Mouse (Mus musculus): Measurements from ENCODE around the gene Csf3.

Csf3 gene

DNA sequence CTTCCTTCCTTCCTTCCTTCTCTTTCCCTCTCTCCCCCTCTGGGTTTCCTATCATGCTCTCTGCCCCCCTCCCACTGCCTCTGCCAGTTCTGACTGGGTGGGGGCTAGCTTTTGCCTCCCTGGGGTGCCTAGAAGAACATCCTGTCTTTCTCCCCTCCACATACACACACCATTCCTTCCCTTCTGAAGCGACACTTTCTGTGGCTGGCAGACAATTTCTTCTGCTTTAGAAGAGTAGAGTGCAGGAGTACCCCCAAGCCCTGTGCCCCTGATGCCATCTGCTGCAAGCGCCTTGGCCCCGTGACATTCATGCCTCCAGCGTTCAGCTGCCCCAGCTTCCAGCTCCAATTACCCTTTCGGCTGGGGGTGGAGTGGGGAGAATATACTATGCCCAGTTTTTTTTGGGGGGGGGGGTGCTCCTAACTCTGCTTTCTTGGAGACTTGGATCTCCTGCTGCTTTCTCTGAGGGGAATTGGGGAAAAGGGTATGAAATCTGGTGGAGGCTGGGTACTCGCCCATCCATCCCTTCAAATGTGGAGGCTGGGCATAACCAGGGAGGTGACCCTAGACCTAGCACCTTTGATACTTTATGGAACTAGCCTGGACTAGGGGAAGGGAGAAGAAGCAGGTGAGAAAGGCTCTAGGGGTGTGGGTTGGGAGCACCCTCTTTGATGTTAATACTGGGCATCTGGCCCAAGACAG, 46.9 kb downstream of the Csf3 start:
- DNase-seq (ENCODE audit: low spot score) = no peak

DNA sequence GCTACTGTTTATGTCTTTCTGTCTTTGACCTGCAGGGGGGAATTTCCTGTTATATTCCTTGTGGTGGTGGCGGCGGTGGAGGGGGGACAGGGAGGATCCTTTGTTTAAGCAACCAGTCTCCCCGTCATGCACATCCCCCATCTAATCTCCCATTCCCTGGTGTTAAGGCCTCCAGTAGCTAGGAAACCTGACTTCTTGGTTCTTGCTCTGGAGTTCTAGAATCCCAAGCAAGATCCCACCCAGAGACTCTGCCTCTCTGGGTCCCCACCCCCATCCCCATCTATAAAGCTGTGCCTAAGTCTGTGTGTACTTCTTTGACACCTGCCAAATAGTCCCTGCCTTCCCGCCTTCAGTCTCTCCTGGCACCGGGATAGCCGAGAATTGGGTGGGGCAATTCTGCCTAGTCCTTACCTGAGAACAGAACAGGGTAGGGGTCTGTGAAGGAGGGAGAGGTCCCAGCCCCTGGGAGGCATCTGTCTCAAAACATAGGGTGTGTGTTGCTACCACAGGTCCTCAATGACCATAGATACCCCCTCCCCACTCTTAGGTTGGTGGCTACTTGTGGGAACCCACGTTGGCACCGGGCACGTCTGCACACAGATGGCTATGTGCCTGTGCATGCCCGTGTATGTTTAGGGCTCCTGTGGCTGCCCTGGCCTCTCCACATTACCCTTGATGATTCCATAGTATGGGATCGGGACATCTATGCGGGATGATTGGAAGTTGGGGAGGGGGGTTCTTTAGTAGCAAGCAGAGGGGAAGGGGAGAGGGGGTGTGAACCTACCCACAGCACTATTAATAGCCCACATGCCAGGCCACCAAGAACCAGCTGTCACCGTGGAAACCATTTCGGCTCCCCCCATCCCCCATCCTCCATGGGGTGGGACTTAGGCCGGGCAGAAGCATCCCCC, 47.7 kb downstream of the Csf3 start:
- DNase-seq (ENCODE audit: low spot score) = no peak

DNA sequence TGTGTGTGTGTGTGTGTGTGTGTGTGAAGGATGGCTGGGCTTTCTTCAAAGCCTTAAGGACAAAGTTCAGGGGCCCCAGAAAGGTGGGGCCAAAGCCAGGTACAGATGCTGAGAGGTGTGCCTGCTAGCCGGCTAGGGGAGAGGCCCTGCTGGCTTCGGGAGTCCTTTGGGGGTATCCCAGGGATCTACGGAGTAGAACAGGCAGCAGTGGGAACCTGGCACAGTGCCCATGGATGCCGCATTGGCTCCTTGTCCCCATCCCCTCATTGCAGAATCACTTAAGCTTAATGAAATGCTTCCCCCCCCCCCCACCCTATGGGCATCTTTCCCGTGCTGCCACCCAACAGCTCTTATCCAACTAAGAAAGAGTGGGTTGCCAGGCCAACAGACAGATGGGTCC, 48.7 kb downstream of the Csf3 start:
- no peak for DNase-seq (ENCODE audit: low spot score)

DNA sequence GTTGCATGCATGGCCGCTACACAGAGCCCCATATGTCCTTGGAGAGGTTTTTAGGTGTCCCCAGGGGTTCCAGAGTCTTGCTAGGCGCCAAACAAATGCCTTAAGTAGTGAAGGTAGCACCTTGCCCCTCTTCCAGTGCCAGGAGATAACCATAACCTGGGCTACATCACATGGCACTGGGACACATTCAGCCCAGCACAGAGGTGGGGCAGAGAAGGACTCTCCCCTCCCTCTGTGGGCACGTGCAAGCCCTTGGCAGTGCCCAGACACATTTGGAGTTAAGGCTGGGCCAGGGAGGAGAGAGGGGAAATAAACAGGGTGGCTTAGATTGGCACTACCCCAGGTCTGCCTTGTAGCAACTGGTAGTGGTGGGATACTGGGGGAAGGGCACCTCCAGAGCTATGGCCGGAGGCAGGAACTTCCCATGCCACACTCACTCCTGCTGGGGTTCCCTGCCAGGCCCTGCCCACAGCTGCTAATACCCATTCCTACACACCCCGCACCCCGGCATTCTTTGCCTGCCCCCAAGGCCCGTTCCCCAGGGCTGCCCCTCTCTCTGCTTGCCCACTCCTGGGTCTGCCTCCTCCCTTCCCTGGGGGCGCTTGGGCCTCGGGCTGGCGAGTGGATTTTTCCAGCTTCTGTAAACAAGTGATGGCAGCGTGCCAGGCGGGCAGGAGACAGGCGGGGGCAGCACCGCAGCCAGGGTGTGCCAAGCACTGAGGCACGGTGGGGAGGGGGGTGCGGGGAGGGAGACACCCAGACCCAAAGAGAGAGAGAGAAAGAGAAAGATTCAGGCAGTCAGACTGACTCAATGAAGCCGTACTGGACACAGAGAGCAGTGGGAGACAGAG, 49.5 kb downstream of the Csf3 start:
- DNase-seq (ENCODE audit: low spot score) = no peak

DNA sequence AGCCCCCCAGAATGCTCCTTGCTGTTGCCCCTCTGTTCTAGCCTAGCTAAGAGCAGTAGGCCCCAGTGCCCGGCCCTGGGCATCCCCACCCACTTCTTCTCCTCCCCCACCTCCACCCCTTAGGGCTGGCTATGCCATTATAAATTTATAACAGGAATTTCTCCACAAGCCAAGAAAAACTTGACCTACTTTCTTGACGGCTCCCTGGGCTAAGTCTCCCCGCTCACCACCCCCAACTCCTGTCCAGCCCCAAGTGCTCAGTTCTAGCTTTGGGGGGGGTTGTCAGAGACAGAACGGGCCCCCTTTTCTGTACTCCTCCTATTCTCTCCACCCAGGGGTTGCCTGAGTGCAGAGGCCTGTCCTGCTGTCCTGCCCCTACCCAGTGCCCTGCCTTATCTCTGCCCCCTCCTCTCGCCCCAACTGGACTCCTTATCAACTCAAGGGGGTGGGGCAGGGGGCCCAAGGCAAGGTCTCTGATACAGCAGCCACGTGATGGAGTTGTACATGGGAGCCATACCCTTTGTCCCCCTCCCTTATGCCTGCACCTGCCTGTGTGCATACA, 50.2 kb downstream of the Csf3 start:
- DNase-seq (ENCODE audit: low spot score) = no peak

DNA sequence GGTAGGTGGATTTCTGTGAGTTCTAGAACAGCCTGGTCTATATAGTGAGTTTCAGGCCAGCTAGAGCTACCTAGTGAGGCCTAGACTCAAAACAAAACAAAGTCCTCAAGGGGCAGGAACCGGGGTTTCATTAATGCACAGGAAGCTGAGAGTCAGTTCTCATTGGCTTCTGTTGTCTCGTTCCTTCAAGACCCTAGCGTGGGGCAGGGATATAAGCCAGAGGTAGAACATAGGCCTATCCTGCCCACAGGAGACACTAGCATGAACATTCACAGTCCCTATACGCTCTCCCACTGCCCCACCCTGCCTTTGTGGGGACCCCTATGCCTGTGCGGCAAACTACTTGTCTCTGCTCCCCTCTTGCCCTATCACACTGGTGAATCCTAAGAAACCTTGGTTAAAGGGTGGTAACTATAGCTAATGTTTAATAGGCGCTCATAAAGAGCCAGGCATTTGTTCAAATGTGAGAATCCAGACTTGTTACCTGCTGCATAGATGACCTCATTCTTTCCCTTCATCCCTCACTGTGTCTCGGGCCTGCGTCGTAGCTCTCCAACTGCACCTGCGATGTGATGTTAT, 51.6 kb downstream of the Csf3 start:
- no peak for DNase-seq (ENCODE audit: low spot score)
